Mouse (Mus musculus) kidney, embryonic 16.5 days (tissue): Measurements from ENCODE around the gene Ifi27. TPM values are rescaled to one million over a fixed set of nuclear protein-coding genes. Genes with fewer than 3 reads are reported as not detected.
"Not testable (repeated sequence)": the region's sequence is repeated elsewhere in the genome, so short reads cannot be mapped to it uniquely, and the experiment has no call there.

Experiments used
- ATAC-seq: fragments of 200-750 bp; cut with Nextera tagmentation; 2 replicates; pipeline ENCODE4 v1.8.0; 2017; ENCODE audit warnings: moderate TSS enrichment; ENCODE audit not compliant: low FRiP score, low TSS enrichment
- H3K27ac ChIP-seq: fragments of 300-500 bp; sonication (generic); 2 replicates; pipeline ENCODE4 v1.5.1; 2014; ENCODE audit warnings: low read length
- H3K27me3 ChIP-seq: fragments of 300-500 bp; sonication (generic); 2 replicates; pipeline ENCODE4 v1.6.1; 2014; ENCODE audit warnings: low read length, control low read depth, mixed read lengths; ENCODE audit not compliant: insufficient read depth
- H3K36me3 ChIP-seq: fragments of 300-500 bp; sonication (generic); 2 replicates; pipeline ENCODE4 v1.6.1; 2014; ENCODE audit warnings: low read length, control low read depth, mixed read lengths; ENCODE audit not compliant: insufficient read depth
- H3K4me1 ChIP-seq: fragments of 300-500 bp; sonication (generic); 2 replicates; pipeline ENCODE4 v1.6.1; 2014; ENCODE audit warnings: low read length, control low read depth, mixed read lengths; ENCODE audit not compliant: insufficient read depth
- H3K4me2 ChIP-seq: fragments of 300-500 bp; sonication (generic); replicated peaks from 2 replicates; pipeline ENCODE4 v1.6.1; 2014; ENCODE audit warnings: low read depth, low read length
- H3K4me3 ChIP-seq: fragments of 300-500 bp; sonication (generic); 2 replicates; pipeline ENCODE4 v1.5.1; 2014; ENCODE audit warnings: mild to moderate bottlenecking, low read length
- H3K9ac ChIP-seq: fragments of 300-500 bp; sonication (generic); replicated peaks from 2 replicates; pipeline ENCODE4 v1.6.1; 2014; ENCODE audit warnings: low read length
- H3K9me3 ChIP-seq: fragments of 300-500 bp; sonication (generic); 2 replicates; pipeline ENCODE4 v1.6.1; 2016; ENCODE audit warnings: low read length, control low read depth
- WGBS: fragments of 180-500 bp; shearing (Covaris S2); extraction: QIAGEN DNeasy Blood & Tissue Kit; methylation state at CpG from one replicate; pipeline ENCODE4 v1.1.7; 2014; 5-methylcytosine and 5-hydroxymethylcytosine counted together
- polyA plus RNA-seq: library from polyadenylated mRNA; unstranded; fragments of >200 nt; fragmentation: Nextera tagmentation; extraction: Ambion mirVana; gene quantifications from 2 replicates; pipeline ENCODE4 v1.2.1, GENCODE M21; 2015

The Ifi27 gene
- polyA plus RNA-seq, 1 experiment from 2014 or later = 39.5 TPM

GRCm38 (mm10) chr12:103445060-103445459 lies 11.0 kb downstream of the Ifi27 start:
- no peak overlapping the region for H3K27ac ChIP-seq
- no peaks in the 10 kb centered on the region for H3K27me3 ChIP-seq
- H3K4me1 ChIP-seq = no peaks in the 10 kb centered on the region
- no peaks in the 10 kb centered on the region for H3K36me3 ChIP-seq
- no peak overlapping the region for H3K4me3 ChIP-seq
- no peak for ATAC-seq
- WGBS = 83% methylated on average over 3 of the region's 3 CpGs
- no peak overlapping the region for H3K9ac ChIP-seq
- no peak overlapping the region for H3K4me2 ChIP-seq
- no peaks in the 10 kb centered on the region for H3K9me3 ChIP-seq

GRCm38 (mm10) chr12:103453361-103453760 lies 19.4 kb downstream of the Ifi27 start:
- H3K4me3 ChIP-seq = no peak overlapping the region
- no peaks in the 10 kb centered on the region for H3K4me1 ChIP-seq
- no peaks in the 10 kb centered on the region for H3K27me3 ChIP-seq
- H3K9ac ChIP-seq = no peak overlapping the region
- H3K4me2 ChIP-seq = no peak overlapping the region
- no peak for ATAC-seq
- H3K36me3 ChIP-seq = no peaks in the 10 kb centered on the region
- no peak overlapping the region for H3K27ac ChIP-seq
- no peaks in the 10 kb centered on the region for H3K9me3 ChIP-seq

- ATAC-seq, H3K36me3 ChIP-seq: not testable (repeated sequence)
- no CpG with 5 or more reads among the region's 1 CpGs for WGBS
Measured at GRCm38 (mm10) chr12:103456727-103457126, 22.7 kb downstream of the Ifi27 start.

GRCm38 (mm10) chr12:103457140-103457539 lies 23.1 kb downstream of the Ifi27 start, which contains the start of gene Ifi27l2b:
TSS of gene Ifi27l2b (minus strand) at chr12:103457223.
- Histone ChIP-seq H3K9ac (no peak within 1 kb of the TSS), H3K9me3 (no peaks in the 10 kb centered on the region), H3K4me1 (no peaks in the 10 kb centered on the region), H3K4me2 (no peak within 1 kb of the TSS), H3K4me3 (no peak within 1 kb of the TSS), H3K36me3 (no peaks in the 10 kb centered on the region), H3K27me3 (no peaks in the 10 kb centered on the region), H3K27ac (no peak within 1 kb of the TSS)
- whole genome bisulfite sequencing = 71% methylated on average over 3 of the region's 3 CpGs
- ATAC-seq = no peak

More at GRCm38 (mm10) chr12:103456727-103457126, 22.7 kb downstream of the Ifi27 start:
- not testable (repeated sequence) for H3K27ac ChIP-seq, H3K4me1 ChIP-seq, H3K27me3 ChIP-seq, H3K4me2 ChIP-seq, H3K9me3 ChIP-seq, H3K4me3 ChIP-seq, H3K9ac ChIP-seq

- Histone ChIP-seq H3K27me3 (no peaks in the 10 kb centered on the region), H3K4me3 (no peak overlapping the region), H3K9ac (no peak overlapping the region), H3K4me1 (no peaks in the 10 kb centered on the region), H3K4me2 (no peak overlapping the region), H3K9me3 (no peaks in the 10 kb centered on the region), H3K27ac (no peak overlapping the region), H3K36me3 (no peaks in the 10 kb centered on the region)
- WGBS = 33% methylated on average over 2 of the region's 2 CpGs
- no peak for ATAC-seq
Measured at GRCm38 (mm10) chr12:103474481-103474880, 40.5 kb downstream of the Ifi27 start.

- Histone ChIP-seq H3K9me3 (no peaks in the 10 kb centered on the region), H3K27me3 (no peaks in the 10 kb centered on the region), H3K4me1 (no peaks in the 10 kb centered on the region), H3K27ac (no peak overlapping the region), H3K4me3 (no peak overlapping the region), H3K9ac (no peak overlapping the region), H3K4me2 (no peak overlapping the region), H3K36me3 (no peaks in the 10 kb centered on the region)
- no peak for ATAC-seq
- WGBS = 88% methylated on average over 1 of the region's 1 CpGs
Measured at GRCm38 (mm10) chr12:103476779-103477389, 42.9 kb downstream of the Ifi27 start.

- WGBS = 68% methylated on average over 7 of the region's 7 CpGs
- Histone ChIP-seq H3K9me3 (no peaks in the 10 kb centered on the region), H3K4me2 (no peak overlapping the region), H3K4me1 (no peaks in the 10 kb centered on the region), H3K27ac (no peak overlapping the region), H3K4me3 (no peak overlapping the region), H3K27me3 (no peaks in the 10 kb centered on the region), H3K9ac (no peak overlapping the region), H3K36me3 (no peaks in the 10 kb centered on the region)
- no peak for ATAC-seq
Measured at GRCm38 (mm10) chr12:103477461-103478015, 43.5 kb downstream of the Ifi27 start.

- no peaks in the 10 kb centered on the region for H3K4me1 ChIP-seq
- H3K36me3 ChIP-seq = no peaks in the 10 kb centered on the region
- H3K9ac ChIP-seq = no peak overlapping the region
- WGBS = 78% methylated on average over 5 of the region's 5 CpGs
- no peak for ATAC-seq
- H3K4me2 ChIP-seq = no peak overlapping the region
- H3K27ac ChIP-seq = no peak overlapping the region
- no peaks in the 10 kb centered on the region for H3K27me3 ChIP-seq
- H3K9me3 ChIP-seq = no peaks in the 10 kb centered on the region
- no peak overlapping the region for H3K4me3 ChIP-seq
Measured at GRCm38 (mm10) chr12:103481671-103482070, 47.7 kb downstream of the Ifi27 start.

GRCm38 (mm10) chr12:103482781-103483180 lies 48.8 kb downstream of the Ifi27 start:
- 71% methylated on average over 2 of the region's 2 CpGs for WGBS
- Histone ChIP-seq H3K4me3 (no peak overlapping the region), H3K36me3 (no peaks in the 10 kb centered on the region), H3K9ac (no peak overlapping the region), H3K27ac (no peak overlapping the region), H3K4me1 (no peaks in the 10 kb centered on the region), H3K9me3 (no peaks in the 10 kb centered on the region), H3K27me3 (no peaks in the 10 kb centered on the region), H3K4me2 (no peak overlapping the region)
- no peak for ATAC-seq

GRCm38 (mm10) chr12:103484200-103484972 lies 50.4 kb downstream of the Ifi27 start:
- WGBS = 53% methylated on average over 9 of the region's 9 CpGs
- not testable (repeated sequence) for H3K27ac ChIP-seq, H3K4me1 ChIP-seq, H3K36me3 ChIP-seq, H3K4me2 ChIP-seq, H3K4me3 ChIP-seq, H3K27me3 ChIP-seq, H3K9ac ChIP-seq, H3K9me3 ChIP-seq, ATAC-seq
